Mouse (Mus musculus): Measurements from ENCODE around the gene Kitl.

DNA sequence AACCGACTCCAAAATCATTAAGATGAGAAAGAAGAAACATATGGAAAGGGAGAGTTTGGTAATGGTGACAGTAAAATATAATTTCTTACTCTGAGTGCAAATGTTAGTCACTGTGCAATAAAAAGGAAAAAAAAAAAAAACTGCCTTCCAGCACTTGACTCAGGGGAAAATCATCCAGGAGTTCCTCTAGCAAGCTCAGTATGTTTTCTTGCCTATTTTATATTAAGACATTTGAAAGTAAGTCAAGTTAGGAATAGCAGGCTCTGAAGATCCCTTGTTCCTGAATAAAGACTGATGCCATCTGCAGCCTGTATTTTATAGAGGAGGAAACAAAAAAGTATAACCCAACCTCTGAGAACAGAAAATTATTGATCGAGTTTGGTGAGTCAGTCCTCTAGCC is 39.7 kb downstream of the Kitl start:
- TF ChIP-seq CTCF (conservative IDR thresholded peaks at IDR 0.05; ENCODE audit: low read length) (no peak), POU5F1 (IDR thresholded peaks at IDR 0.05; ENCODE audit: borderline replicate concordance, low read length) (no peak)
